Mouse (Mus musculus): ENCODE measurements around the gene Ppp6c. TPM values are rescaled to one million over a fixed set of nuclear protein-coding genes. Genes with fewer than 3 reads are reported as not detected.

The Ppp6c gene
- polyA plus RNA-seq, 2 experiments from 2014 or later: 95.6 to 125 TPM

Other genes with a start within 250 kb of the Ppp6c start
- gene Wdr38, start 229.0 kb downstream of the Ppp6c start, polyA plus RNA-seq (2017; shearing (Covaris generic)): 1 to 10 TPM in 1 of 2 experiments, under 1 TPM in 1; 0.81 to 1.0 TPM
- 100 to 1,000 TPM; 101 to 124 TPM for gene Arpc5l, start 221.1 kb downstream of the Ppp6c start, polyA plus RNA-seq (2017; shearing (Covaris generic))
- gene Rpl35, start 220.8 kb downstream of the Ppp6c start, polyA plus RNA-seq (2017; shearing (Covaris generic)): 1,000 to 10,000 TPM; 1,861 to 2,080 TPM
- gene Golga1, start 160.9 kb downstream of the Ppp6c start, polyA plus RNA-seq (2017; shearing (Covaris generic)): 10 to 100 TPM; 36.5 to 36.6 TPM
- gene Scai, start 35.7 kb downstream of the Ppp6c start, polyA plus RNA-seq (2017; shearing (Covaris generic)): 10 to 100 TPM; 12.8 to 16.7 TPM

Measured in CD4-positive, CD25-positive, alpha-beta regulatory T cell, adult 4 months (primary cell).